Mouse (Mus musculus): ENCODE measurements around the gene Abca8a. TPM values are rescaled to one million over a fixed set of nuclear protein-coding genes. Genes with fewer than 3 reads are reported as not detected.
"Not testable (repeated sequence)": the region's sequence is repeated elsewhere in the genome, so short reads cannot be mapped to it uniquely, and the experiment has no call there.

The Abca8a gene
- polyA plus RNA-seq, 1 experiment from 2014 or later, result 0.10 TPM

DNA sequence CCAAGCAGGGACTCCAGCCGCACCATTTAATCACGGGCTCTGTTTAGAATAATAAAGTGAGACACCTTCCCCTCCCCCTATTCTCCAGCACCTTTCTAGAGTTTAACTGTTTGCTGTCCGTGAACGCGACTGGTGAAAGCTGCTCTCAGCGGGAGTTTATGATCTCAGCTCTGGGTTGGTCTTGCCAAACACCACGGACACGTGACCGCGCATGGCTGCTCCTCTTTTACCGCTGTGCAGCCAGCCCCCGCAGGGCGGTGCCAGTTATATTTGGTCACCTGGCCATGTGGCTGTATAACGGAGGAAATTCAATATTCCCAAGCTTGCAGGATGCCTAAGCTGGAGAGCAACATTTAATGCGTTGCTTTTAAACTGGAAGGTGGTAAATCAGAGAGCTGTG lies 100.2 kb downstream of the Abca8a start, which contains the start of gene Abca8b:
Abca8b (minus strand) TSS at position 222 of the 400 bp plus-strand sequence.
- 0 out of 2 replicates have a peak within 1 kb of the TSS, but pooled peaks have one; percentile 30 for H3K9ac ChIP-seq (ENCODE audit: low read depth, low read length)
- DNase-seq (ENCODE audit: low spot score) (peak; percentile 53), ATAC-seq (replicated peaks; ENCODE audit: low FRiP score) (peak; percentile 79)
- no peaks in the 10 kb centered on the region for H3K9me3 ChIP-seq (ENCODE audit: control insufficient read depth, low read length)
- H3K27me3 ChIP-seq (replicated peaks; ENCODE audit: control insufficient read depth, insufficient read depth, low read length), result no peaks in the 10 kb centered on the region
- H3K4me1 ChIP-seq (replicated peaks; ENCODE audit: control insufficient read depth, insufficient read depth, low read length), result no peaks in the 10 kb centered on the region
- H3K4me3 ChIP-seq (ENCODE audit: low read depth, low read length), result peak within 1 kb of the TSS; percentile 25
- 2% methylated on average over 15 of the region's 15 CpGs for WGBS
- H3K27ac ChIP-seq (ENCODE audit: low read depth, low read length), result peak within 1 kb of the TSS; percentile 14; the same call in 1 of the 2 replicates
- H3K36me3 ChIP-seq (ENCODE audit: control insufficient read depth, insufficient read depth, low read length), result no peaks in the 10 kb centered on the region
- H3K4me2 ChIP-seq, result peak within 1 kb of the TSS; percentile 63

DNA sequence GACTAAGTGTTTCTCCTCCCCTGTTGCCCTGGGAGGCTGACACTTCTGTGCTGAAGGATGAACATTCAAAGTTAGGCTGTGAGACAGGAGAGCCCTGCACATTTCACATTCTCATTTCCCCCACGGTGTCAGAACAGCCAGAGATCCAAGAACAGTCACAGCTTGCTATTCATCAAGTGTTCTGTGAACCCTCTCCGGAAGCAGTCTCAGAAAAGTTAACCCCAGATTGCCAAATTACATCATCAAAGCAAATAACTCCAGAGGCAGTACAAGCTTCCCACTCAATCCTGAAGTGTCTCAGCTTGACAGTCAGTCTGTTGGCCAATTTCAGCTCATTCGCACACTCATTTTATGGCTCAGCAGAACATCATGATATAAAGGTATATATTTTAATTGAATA lies 100.8 kb downstream of the Abca8a start:
- ATAC-seq (replicated peaks; ENCODE audit: low FRiP score) (no peak), DNase-seq (ENCODE audit: low spot score) (no peak)
- H3K27me3 ChIP-seq (replicated peaks; ENCODE audit: control insufficient read depth, insufficient read depth, low read length), result no peaks in the 10 kb centered on the region
- H3K9me3 ChIP-seq (ENCODE audit: control insufficient read depth, low read length), result no peaks in the 10 kb centered on the region
- WGBS, result 9% methylated on average over 3 of the region's 3 CpGs
- H3K9ac ChIP-seq (ENCODE audit: low read depth, low read length), result no peak overlapping the region
- no peak overlapping the region for H3K27ac ChIP-seq (ENCODE audit: low read depth, low read length)
- no peaks in the 10 kb centered on the region for H3K4me1 ChIP-seq (replicated peaks; ENCODE audit: control insufficient read depth, insufficient read depth, low read length)
- peak overlapping the region; percentile 63 for H3K4me2 ChIP-seq
- H3K36me3 ChIP-seq (ENCODE audit: control insufficient read depth, insufficient read depth, low read length), result no peaks in the 10 kb centered on the region
- peak overlapping the region; percentile 25 for H3K4me3 ChIP-seq (ENCODE audit: low read depth, low read length)

DNA sequence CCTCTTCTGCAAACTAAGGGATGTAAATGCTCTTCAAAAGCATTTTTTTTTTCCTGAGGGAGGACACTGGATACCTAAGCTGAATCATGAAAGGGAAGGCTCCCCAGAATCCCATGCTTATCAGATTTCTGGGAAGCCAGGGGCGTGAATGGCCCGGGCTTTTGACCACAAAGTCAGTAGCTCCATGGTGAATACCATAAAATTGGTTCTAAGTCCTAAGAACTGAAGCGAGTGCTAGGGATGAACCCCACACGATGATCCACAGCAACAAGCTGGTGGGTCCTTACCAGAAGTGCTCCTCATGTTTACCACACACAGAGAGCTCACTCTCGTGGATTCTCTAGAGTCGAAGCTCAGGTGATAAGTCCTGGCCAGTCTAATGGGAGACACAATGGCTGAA lies 101.8 kb downstream of the Abca8a start:
- Histone ChIP-seq H3K9ac (ENCODE audit: low read depth, low read length) (no peak overlapping the region), H3K27ac (ENCODE audit: low read depth, low read length) (peak overlapping the region; percentile 14; the same call in 1 of the 2 replicates), H3K9me3 (ENCODE audit: control insufficient read depth, low read length) (no peaks in the 10 kb centered on the region), H3K4me2 (peak overlapping the region; percentile 63), H3K27me3 (replicated peaks; ENCODE audit: control insufficient read depth, insufficient read depth, low read length) (no peaks in the 10 kb centered on the region), H3K4me3 (ENCODE audit: low read depth, low read length) (peak overlapping the region; percentile 25; the same call in 1 of the 2 replicates), H3K36me3 (ENCODE audit: control insufficient read depth, insufficient read depth, low read length) (no peaks in the 10 kb centered on the region), H3K4me1 (replicated peaks; ENCODE audit: control insufficient read depth, insufficient read depth, low read length) (no peaks in the 10 kb centered on the region)
- no peak for ATAC-seq (replicated peaks; ENCODE audit: low FRiP score)
- WGBS, result 29% methylated on average over 6 of the region's 6 CpGs
- no peak for DNase-seq (ENCODE audit: low spot score)

DNA sequence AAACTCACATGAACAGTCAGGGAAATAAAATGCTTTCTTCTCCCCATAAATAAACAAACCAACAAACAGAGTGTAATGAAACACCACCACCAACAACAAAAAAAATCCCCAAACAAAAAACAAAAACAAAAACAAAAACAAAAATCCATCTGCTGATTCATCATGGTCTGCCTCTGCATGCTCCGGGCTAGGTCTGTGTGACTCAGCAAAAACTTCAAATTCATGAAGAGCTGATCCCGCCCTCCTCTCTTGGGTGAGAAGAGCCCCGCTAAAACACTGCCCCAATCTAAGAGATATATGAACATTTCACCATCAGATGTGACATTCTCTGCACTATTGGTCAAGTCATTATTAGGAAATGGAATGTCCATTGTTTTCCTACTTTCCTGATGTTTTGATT lies 104.5 kb downstream of the Abca8a start:
- Histone ChIP-seq H3K4me1 (replicated peaks; ENCODE audit: control insufficient read depth, insufficient read depth, low read length) (no peaks in the 10 kb centered on the region), H3K27me3 (replicated peaks; ENCODE audit: control insufficient read depth, insufficient read depth, low read length) (no peaks in the 10 kb centered on the region), H3K9me3 (ENCODE audit: control insufficient read depth, low read length) (no peaks in the 10 kb centered on the region), H3K9ac (ENCODE audit: low read depth, low read length) (no peak overlapping the region), H3K4me3 (ENCODE audit: low read depth, low read length) (no peak overlapping the region), H3K4me2 (no peak overlapping the region), H3K27ac (ENCODE audit: low read depth, low read length) (no peak overlapping the region), H3K36me3 (ENCODE audit: control insufficient read depth, insufficient read depth, low read length) (no peaks in the 10 kb centered on the region)
- WGBS, result 51% methylated on average over 3 of the region's 3 CpGs
- ATAC-seq (replicated peaks; ENCODE audit: low FRiP score) (no peak), DNase-seq (ENCODE audit: low spot score) (no peak)

DNA sequence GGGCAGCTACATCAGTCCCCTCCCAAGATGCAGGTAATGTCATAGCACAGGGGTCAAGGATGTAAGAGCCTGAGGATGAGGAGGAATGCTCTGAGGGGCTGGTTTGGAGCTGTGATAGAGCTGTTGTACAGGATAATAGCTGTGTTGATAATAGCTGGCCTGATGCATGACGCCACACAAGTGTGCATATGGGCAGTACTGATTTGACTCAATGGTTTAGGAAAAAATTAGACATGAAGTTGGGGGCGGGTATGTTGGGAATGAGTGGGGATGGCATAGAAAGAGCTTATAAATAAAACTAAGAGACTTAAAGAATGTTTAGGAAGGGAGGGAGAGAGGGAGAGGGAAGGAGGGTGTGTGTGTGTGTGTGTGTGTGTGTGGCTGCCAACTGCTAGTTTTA lies 105.5 kb downstream of the Abca8a start:
- Histone ChIP-seq H3K27me3 (replicated peaks; ENCODE audit: control insufficient read depth, insufficient read depth, low read length) (no peaks in the 10 kb centered on the region), H3K4me2 (no peak overlapping the region), H3K36me3 (ENCODE audit: control insufficient read depth, insufficient read depth, low read length) (no peaks in the 10 kb centered on the region), H3K4me1 (replicated peaks; ENCODE audit: control insufficient read depth, insufficient read depth, low read length) (no peaks in the 10 kb centered on the region), H3K9me3 (ENCODE audit: control insufficient read depth, low read length) (no peaks in the 10 kb centered on the region), H3K27ac (ENCODE audit: low read depth, low read length) (no peak overlapping the region), H3K4me3 (ENCODE audit: low read depth, low read length) (no peak overlapping the region), H3K9ac (ENCODE audit: low read depth, low read length) (no peak overlapping the region)
- DNase-seq (ENCODE audit: low spot score) (no peak), ATAC-seq (replicated peaks; ENCODE audit: low FRiP score) (no peak)
- 81% methylated on average over 2 of the region's 2 CpGs for WGBS

DNA sequence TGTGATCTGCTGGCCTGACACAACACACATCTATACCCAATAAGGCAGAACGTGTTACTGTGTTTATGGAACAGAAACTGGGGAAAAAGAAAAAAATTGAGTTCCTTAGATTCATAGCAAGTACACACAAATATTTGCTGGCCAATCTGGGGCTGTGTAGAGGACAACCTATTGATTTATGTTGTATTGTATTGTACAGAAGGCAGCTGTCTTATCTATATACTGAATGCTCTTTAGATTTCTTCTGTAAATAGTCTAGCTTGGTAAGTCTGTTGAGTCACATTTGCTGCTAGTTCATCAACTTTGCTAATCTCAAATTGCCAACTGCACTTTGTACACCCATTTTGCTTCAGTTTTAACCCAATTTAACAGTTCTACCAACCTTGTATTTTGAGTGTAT lies 107.6 kb downstream of the Abca8a start:
- Histone ChIP-seq H3K4me1 (replicated peaks; ENCODE audit: control insufficient read depth, insufficient read depth, low read length) (no peaks in the 10 kb centered on the region), H3K4me3 (ENCODE audit: low read depth, low read length) (no peak overlapping the region), H3K36me3 (ENCODE audit: control insufficient read depth, insufficient read depth, low read length) (no peaks in the 10 kb centered on the region), H3K4me2 (no peak overlapping the region), H3K27ac (ENCODE audit: low read depth, low read length) (no peak overlapping the region), H3K27me3 (replicated peaks; ENCODE audit: control insufficient read depth, insufficient read depth, low read length) (no peaks in the 10 kb centered on the region), H3K9me3 (ENCODE audit: control insufficient read depth, low read length) (no peaks in the 10 kb centered on the region), H3K9ac (ENCODE audit: low read depth, low read length) (no peak overlapping the region)
- DNase-seq (ENCODE audit: low spot score) (no peak), ATAC-seq (replicated peaks; ENCODE audit: low FRiP score) (no peak)
- 37% methylated on average over 1 of the region's 1 CpGs for whole genome bisulfite sequencing

DNA sequence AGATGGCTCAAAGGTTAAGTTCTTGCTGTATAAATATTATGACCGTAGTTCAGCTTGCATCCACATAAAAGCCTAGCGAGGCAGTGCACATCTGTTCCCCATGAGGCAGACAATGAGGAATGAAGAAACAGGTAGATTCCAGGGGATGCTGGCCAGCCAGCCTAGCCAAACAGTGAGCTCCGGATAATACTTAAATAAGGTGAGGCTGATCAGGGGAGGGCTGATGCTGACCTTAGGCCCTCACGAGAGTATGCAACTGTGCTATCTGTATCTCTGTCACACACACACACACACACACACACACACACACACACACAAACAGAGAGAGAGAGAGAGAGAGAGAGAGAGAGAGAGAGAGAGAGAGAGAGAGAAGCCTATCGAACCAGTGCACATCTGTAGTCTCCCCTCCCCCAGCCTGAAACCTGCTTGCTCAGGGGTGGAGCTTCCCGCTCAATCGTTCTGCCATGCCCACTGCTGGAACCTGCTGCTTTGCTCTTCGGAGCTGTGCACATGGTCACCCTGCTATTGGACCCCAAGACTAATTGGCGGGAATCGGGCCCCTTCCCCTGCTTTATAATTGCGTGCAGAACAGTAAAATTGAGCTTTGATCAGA lies 108.2 kb downstream of the Abca8a start:
- H3K27ac ChIP-seq (ENCODE audit: low read depth, low read length); DNase-seq (ENCODE audit: low spot score): not testable (repeated sequence)
- 0 out of 2 replicates have a peak, but pooled peaks have one; percentile 15 for ATAC-seq (replicated peaks; ENCODE audit: low FRiP score)

DNA sequence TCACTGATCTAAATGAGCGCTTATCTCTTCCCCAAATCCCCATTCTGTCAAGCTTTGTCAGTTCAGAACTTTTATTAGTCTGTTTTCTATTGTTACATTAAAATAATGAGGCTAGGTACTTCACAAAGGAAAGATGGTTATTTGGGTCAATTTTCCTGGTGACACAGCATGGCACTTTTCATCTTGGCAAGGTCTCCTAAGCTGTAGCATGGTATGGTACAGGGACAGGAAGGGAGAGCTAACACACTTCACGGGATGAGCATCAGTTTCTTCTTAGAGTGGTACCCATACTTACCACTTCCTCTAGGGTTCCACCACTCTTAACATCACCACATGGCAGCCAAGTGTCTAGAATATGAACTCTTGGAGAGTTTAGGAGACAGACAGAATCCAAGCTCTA lies 113.9 kb downstream of the Abca8a start:
- H3K9ac ChIP-seq (ENCODE audit: low read depth, low read length), result no peak overlapping the region
- no peak overlapping the region for H3K4me2 ChIP-seq
- no peaks in the 10 kb centered on the region for H3K27me3 ChIP-seq (replicated peaks; ENCODE audit: control insufficient read depth, insufficient read depth, low read length)
- WGBS, result 76% methylated on average over 2 of the region's 2 CpGs
- H3K36me3 ChIP-seq (ENCODE audit: control insufficient read depth, insufficient read depth, low read length), result no peaks in the 10 kb centered on the region; the same call in 1 of the 2 replicates
- no peaks in the 10 kb centered on the region for H3K4me1 ChIP-seq (replicated peaks; ENCODE audit: control insufficient read depth, insufficient read depth, low read length)
- ATAC-seq (replicated peaks; ENCODE audit: low FRiP score) (no peak), DNase-seq (ENCODE audit: low spot score) (no peak)
- H3K27ac ChIP-seq (ENCODE audit: low read depth, low read length), result no peak overlapping the region
- no peaks in the 10 kb centered on the region for H3K9me3 ChIP-seq (ENCODE audit: control insufficient read depth, low read length)
- H3K4me3 ChIP-seq (ENCODE audit: low read depth, low read length), result no peak overlapping the region

More for the DNA sequence above, 108.2 kb downstream of the Abca8a start:
- H3K4me1 ChIP-seq (replicated peaks; ENCODE audit: control insufficient read depth, insufficient read depth, low read length); H3K9ac ChIP-seq (ENCODE audit: low read depth, low read length); H3K36me3 ChIP-seq (ENCODE audit: control insufficient read depth, insufficient read depth, low read length); H3K9me3 ChIP-seq (ENCODE audit: control insufficient read depth, low read length); H3K4me3 ChIP-seq (ENCODE audit: low read depth, low read length); H3K27me3 ChIP-seq (replicated peaks; ENCODE audit: control insufficient read depth, insufficient read depth, low read length): not testable (repeated sequence)
- peak overlapping the region; percentile 25 for H3K4me2 ChIP-seq
- WGBS, result 47% methylated on average over 11 of the region's 11 CpGs

Data from liver, embryonic 11.5 days (tissue).